Mouse (Mus musculus) left cerebral cortex, postnatal 14 days (tissue): Measurements from ENCODE around the gene Tssk3. TPM values are rescaled to one million over a fixed set of nuclear protein-coding genes. Genes with fewer than 3 reads are reported as not detected.
A peak's percentile ranks its signal among the peaks of the same experiment; 100 is the strongest.
"Not testable (repeated sequence)": the region's sequence is repeated elsewhere in the genome, so short reads cannot be mapped to it uniquely, and the experiment has no call there.

Experiments used
- DNase-seq, 2 experiments: peaks; one replicate each; pipeline ENCODE4 v3.0.0; 2021 to 2022; ENCODE audit warnings: low spot score in 2 of 2, mixed read lengths in 1 of 2
- intact Hi-C: fragments of 180-260 bp; cut with DNase I; formaldehyde crosslinking; loops from one replicate; pipeline ENCODE4 v1.15.1; 2025
- total RNA-seq, 2 experiments: library from RNA; stranded (reverse); gene quantifications; 2 replicates each; pipeline ENCODE4 v1.2.3; 2021

Gene Tssk3
- total RNA-seq, 2 experiments from 2014 or later, result 0.29 to 0.44 TPM

DNA sequence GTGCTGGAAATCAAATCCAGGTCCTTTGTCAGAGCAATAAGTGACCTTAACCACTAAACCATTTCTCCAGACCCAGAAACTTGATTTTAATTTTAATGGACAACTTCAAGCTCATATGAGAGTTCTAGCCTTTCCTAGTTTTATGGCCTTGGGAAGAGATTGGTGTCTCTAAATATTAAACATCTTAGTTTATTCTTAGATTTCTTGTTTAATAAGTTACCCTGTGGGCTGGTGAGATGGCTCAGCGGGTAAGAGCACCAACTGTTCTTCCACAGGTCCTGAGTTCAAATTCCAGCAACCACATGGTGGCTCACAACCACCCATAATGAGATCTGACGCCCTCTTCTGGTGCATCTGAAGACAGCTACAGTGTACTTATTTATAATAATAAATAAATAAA lies 33.5 kb downstream of the Tssk3 start:
- intact Hi-C loops, result loop anchor here (2.0 to 10.0 kb wide), 3 partner anchors 107 to 343 kb away; no protein-coding TSS in a partner anchor
- not testable (repeated sequence) for DNase-seq

GRCm38 (mm10) chr4:129456126-129456525 lies 34.7 kb downstream of the Tssk3 start:
- intact Hi-C loops, result loop anchor here (2.0 to 10.0 kb wide), 3 partner anchors 105 to 341 kb away; no protein-coding TSS in a partner anchor
- no peak for DNase-seq

GRCm38 (mm10) chr4:129455265-129455664 lies 35.6 kb downstream of the Tssk3 start:
- DNase-seq, result peak; percentile 77 to 88
- intact Hi-C loops, result loop anchor here (5.0 to 10.0 kb wide), 2 partner anchors 243 to 340 kb away; no protein-coding TSS in a partner anchor

DNA sequence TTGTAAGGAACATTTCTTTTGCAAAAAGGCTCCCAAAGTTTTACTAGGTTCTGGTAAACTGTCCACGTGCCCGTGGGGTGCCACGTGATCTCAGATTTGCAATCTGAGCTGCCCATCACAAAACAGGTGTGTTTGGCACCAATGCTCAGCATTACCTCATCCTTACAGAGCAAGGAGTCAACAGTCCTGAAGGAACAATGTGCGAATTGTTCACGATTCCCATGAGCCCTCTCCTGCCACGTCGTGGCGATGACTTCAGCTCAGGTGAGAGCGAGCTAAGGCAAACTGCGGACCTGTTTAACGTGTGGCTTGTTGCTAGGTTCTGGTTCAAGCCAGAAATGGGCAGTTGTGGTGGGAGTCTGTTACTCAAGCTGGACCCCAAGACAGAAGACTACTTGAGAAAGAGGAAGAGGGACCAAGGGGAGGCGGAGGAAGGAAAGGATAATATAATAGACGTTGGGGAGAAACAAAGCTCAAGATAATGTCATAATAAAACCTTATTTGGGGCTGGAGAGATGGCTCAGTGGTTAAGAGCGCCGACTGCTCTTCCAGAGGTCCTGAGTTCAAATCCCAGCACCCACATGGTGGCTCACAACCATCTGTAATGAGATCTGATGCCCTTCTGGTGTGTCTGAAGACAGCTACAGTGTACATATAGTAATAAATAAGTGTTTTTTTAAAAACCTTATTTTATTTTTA lies 39.2 kb downstream of the Tssk3 start:
- intact Hi-C loops, result loop anchor here (10.0 kb wide), 1 partner anchor 337 kb away; no protein-coding TSS in a partner anchor
- no peak for DNase-seq

- DNase-seq, result no peak
- intact Hi-C loops, result loop anchor here (10.0 kb wide), 1 partner anchor 336 kb away; no protein-coding TSS in a partner anchor
Measured at GRCm38 (mm10) chr4:129450851-129451250, 40.0 kb downstream of the Tssk3 start.

GRCm38 (mm10) chr4:129448713-129449112 lies 42.1 kb downstream of the Tssk3 start:
- no peak for DNase-seq
- intact Hi-C loops, result no loop called here

GRCm38 (mm10) chr4:129447778-129448563 lies 42.9 kb downstream of the Tssk3 start:
- no peak for DNase-seq
- intact Hi-C loops, result no loop called here

- intact Hi-C loops, result no loop called here
- DNase-seq, result no peak
Measured at GRCm38 (mm10) chr4:129447360-129447759, 43.5 kb downstream of the Tssk3 start.

GRCm38 (mm10) chr4:129441145-129441544 lies 49.7 kb downstream of the Tssk3 start:
- no peak for DNase-seq
- intact Hi-C loops, result no loop called here

- DNase-seq, result peak; percentile 83 to 85
- intact Hi-C loops, result no loop called here
Measured at GRCm38 (mm10) chr4:129440340-129441063, 50.3 kb downstream of the Tssk3 start, which contains the start of gene Zbtb8b. Gene Zbtb8b (minus strand): TSS chr4:129440853.

Other genes starting within 250 kb of the Tssk3 start
- 10 to 100 TPM; 17.9 to 21.1 TPM for gene C77080, start 229.6 kb downstream of the Tssk3 start, total RNA-seq
- gene Sync, start 203.4 kb downstream of the Tssk3 start, total RNA-seq, result 1 to 10 TPM; 1.2 to 2.2 TPM
- gene Rbbp4, start 155.7 kb downstream of the Tssk3 start, total RNA-seq, result 100 to 1,000 TPM; 124 to 129 TPM
- gene Zbtb8os, start 155.3 kb downstream of the Tssk3 start, total RNA-seq, result 10 to 100 TPM; 22.4 to 23.5 TPM
- 1 to 10 TPM; 7.4 to 8.0 TPM for gene Zbtb8a, start 112.9 kb downstream of the Tssk3 start, total RNA-seq
- 1 to 10 TPM; 4.4 TPM for gene Zbtb8b, start 50.2 kb downstream of the Tssk3 start, total RNA-seq
- 10 to 100 TPM; 48.2 to 52.0 TPM for gene Bsdc1, start 29.4 kb downstream of the Tssk3 start, total RNA-seq
- gene Fam229a, start 168 bp upstream of the Tssk3 start, total RNA-seq, result under 1 TPM in 1 of 2 experiments, not detected in 1; 0.87 TPM
- 100 to 1,000 TPM; 538 to 599 TPM for gene Marcksl1, start 22.6 kb upstream of the Tssk3 start, total RNA-seq
- gene Hdac1, start 51.7 kb upstream of the Tssk3 start, total RNA-seq, result 10 to 100 TPM; 27.2 to 30.2 TPM
- gene Lck, start 82.6 kb upstream of the Tssk3 start, total RNA-seq, result 1 to 10 TPM; 5.5 to 8.5 TPM
- gene Fam167b, start 87.5 kb upstream of the Tssk3 start, total RNA-seq, result not detected
- gene Eif3i, start 109.6 kb upstream of the Tssk3 start, total RNA-seq, result 100 to 1,000 TPM; 139 to 140 TPM
- 100 to 1,000 TPM in 1 of 2 experiments, 10 to 100 TPM in 1; 91.8 to 105 TPM for gene Tmem234, start 109.6 kb upstream of the Tssk3 start, total RNA-seq
- 1 to 10 TPM; 2.7 to 3.9 TPM for gene Dcdc2b, start 123.2 kb upstream of the Tssk3 start, total RNA-seq
- 10 to 100 TPM; 29.3 to 35.1 TPM for gene Iqcc, start 128.1 kb upstream of the Tssk3 start, total RNA-seq
- gene Ccdc28b, start 132.9 kb upstream of the Tssk3 start, total RNA-seq, result 100 to 1,000 TPM; 103 to 110 TPM
- gene Txlna, start 150.0 kb upstream of the Tssk3 start, total RNA-seq, result 10 to 100 TPM; 40.2 to 45.5 TPM
- gene Kpna6, start 181.7 kb upstream of the Tssk3 start, total RNA-seq, result 10 to 100 TPM; 89.2 to 94.5 TPM
- gene Tmem39b, start 205.8 kb upstream of the Tssk3 start, total RNA-seq, result 10 to 100 TPM; 12.6 to 15.3 TPM